ENCODE assay signal across 17 mouse cellular contexts in the genomic region with DNA sequence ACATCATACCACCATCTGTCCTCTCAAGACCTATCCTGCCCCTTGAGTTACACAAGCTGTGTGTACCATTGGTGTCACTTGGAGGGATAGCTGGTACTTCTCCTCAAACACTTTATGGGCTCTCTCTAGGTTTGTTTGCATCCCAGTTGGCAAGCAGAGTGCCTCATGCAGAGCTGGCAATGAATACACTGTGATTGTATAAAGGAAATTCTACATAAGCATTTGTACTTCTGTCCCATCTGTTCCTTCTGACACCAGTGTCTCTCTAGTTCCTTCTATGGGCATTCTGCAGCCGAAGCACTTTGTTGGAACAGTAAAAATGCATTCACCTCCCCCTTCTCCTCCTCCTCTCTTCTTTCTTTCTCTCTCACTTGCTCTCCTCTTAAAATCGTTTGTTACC.
A peak's percentile ranks its signal among the peaks of the same experiment; 100 is the strongest.
DNase-seq lines count a peak whose midpoint lies in the region; ATAC-seq and TF ChIP-seq lines count a peak whose summit lies in the region.
"Had no signal": no experiment of that assay in that cellular context is flagged by ENCODE, and none has a peak within 500 bp of the region (broad histone marks: within the 10 kb centered on the region; RNA-seq: fewer than 3 reads in every experiment).

No protein-coding gene starts in this region.

- no peak for TF ChIP-seq CTCF in lung, embryonic 14.5 days (IDR thresholded peaks at IDR 0.05; ENCODE audit: low read depth)
- no peak for TF ChIP-seq CTCF in liver, postnatal 0 days (IDR thresholded peaks at IDR 0.05; ENCODE audit: low read depth)

- WGBS in forebrain, embryonic 14.5 days: 60% methylated on average over 2 of the region's 2 CpGs
- WGBS in forebrain, embryonic 11.5 days: 76% methylated on average over 2 of the region's 2 CpGs
- WGBS in lung, embryonic 14.5 days: 63% methylated on average over 2 of the region's 2 CpGs
- WGBS in intestine, embryonic 16.5 days: 56% methylated on average over 2 of the region's 2 CpGs
- 57% methylated on average over 2 of the region's 2 CpGs for WGBS in liver, postnatal 0 days (ENCODE audit: insufficient replicate concordance)
- 59% methylated on average over 2 of the region's 2 CpGs for WGBS in hindbrain, embryonic 14.5 days

- H3K27ac ChIP-seq in forebrain, embryonic 14.5 days (ENCODE audit: low read depth, low read length): no peak overlapping the region
- no peak overlapping the region for H3K27ac ChIP-seq in forebrain, embryonic 11.5 days (ENCODE audit: low read depth, low read length)
- no peak overlapping the region for H3K27ac ChIP-seq in lung, embryonic 14.5 days (ENCODE audit: low read depth)
- no peak overlapping the region for H3K27ac ChIP-seq in intestine, embryonic 16.5 days (ENCODE audit: low read length)
- no peak overlapping the region for H3K27ac ChIP-seq in liver, postnatal 0 days (ENCODE audit: low read depth)
- no peak overlapping the region for H3K27ac ChIP-seq in hindbrain, embryonic 14.5 days
- H3K27ac ChIP-seq: hindbrain, embryonic 10.5 days had no signal

- no peaks in the 10 kb centered on the region for H3K27me3 ChIP-seq in forebrain, embryonic 14.5 days (replicated peaks; ENCODE audit: control insufficient read depth, insufficient read depth, low read length)
- H3K27me3 ChIP-seq in forebrain, embryonic 11.5 days (ENCODE audit: control insufficient read depth, insufficient read depth, low read length): no peaks in the 10 kb centered on the region
- no peaks in the 10 kb centered on the region for H3K27me3 ChIP-seq in lung, embryonic 14.5 days (ENCODE audit: insufficient read depth, low read length)
- H3K27me3 ChIP-seq in intestine, embryonic 16.5 days (replicated peaks; ENCODE audit: control insufficient read depth, insufficient read depth, low read length): no peaks in the 10 kb centered on the region
- H3K27me3 ChIP-seq in liver, postnatal 0 days (ENCODE audit: insufficient read depth, low read length): no peaks in the 10 kb centered on the region
- no peaks in the 10 kb centered on the region for H3K27me3 ChIP-seq in hindbrain, embryonic 14.5 days (ENCODE audit: control insufficient read depth, insufficient read depth, low read length)

- no peak overlapping the region for H3K4me2 ChIP-seq in forebrain, embryonic 14.5 days (ENCODE audit: low read length)
- H3K4me2 ChIP-seq in forebrain, embryonic 11.5 days (ENCODE audit: low read depth, low read length, severe bottlenecking): no peak overlapping the region
- no peak overlapping the region for H3K4me2 ChIP-seq in lung, embryonic 14.5 days
- H3K4me2 ChIP-seq in intestine, embryonic 16.5 days (ENCODE audit: low read depth, low read length): no peak overlapping the region
- no peak overlapping the region for H3K4me2 ChIP-seq in liver, postnatal 0 days (ENCODE audit: low read depth, low read length)
- H3K4me2 ChIP-seq in hindbrain, embryonic 14.5 days (replicated peaks): no peak overlapping the region
- H3K4me2 ChIP-seq: heart, embryonic 11.5 days; midbrain, embryonic 11.5 days had no signal

- no peak for TF ChIP-seq EP300 in liver, postnatal 0 days (IDR thresholded peaks at IDR 0.05; ENCODE audit: low read depth)

- H3K4me1 ChIP-seq in forebrain, embryonic 14.5 days (ENCODE audit: control insufficient read depth, insufficient read depth, low read length): no peaks in the 10 kb centered on the region
- H3K4me1 ChIP-seq in forebrain, embryonic 11.5 days (replicated peaks; ENCODE audit: control insufficient read depth, insufficient read depth, low read length): no peaks in the 10 kb centered on the region
- H3K4me1 ChIP-seq in lung, embryonic 14.5 days (ENCODE audit: insufficient read depth): no peaks in the 10 kb centered on the region
- H3K4me1 ChIP-seq in intestine, embryonic 16.5 days (ENCODE audit: control insufficient read depth, insufficient read depth, low read length): no peaks in the 10 kb centered on the region
- H3K4me1 ChIP-seq in liver, postnatal 0 days (ENCODE audit: insufficient read depth): no peaks in the 10 kb centered on the region
- H3K4me1 ChIP-seq in hindbrain, embryonic 14.5 days (replicated peaks; ENCODE audit: control insufficient read depth, insufficient read depth, low read length): no peaks in the 10 kb centered on the region
- H3K4me1 ChIP-seq: hindbrain, embryonic 10.5 days had no signal

- no peak for ATAC-seq in forebrain, embryonic 14.5 days
- ATAC-seq in forebrain, embryonic 11.5 days (replicated peaks; ENCODE audit: low FRiP score): no peak
- ATAC-seq in lung, embryonic 14.5 days (ENCODE audit: insufficient read depth): peak; percentile 71; the same call in 1 of the 2 replicates
- ATAC-seq in intestine, embryonic 16.5 days: 0 out of 2 replicates have a peak, but pooled peaks have one; percentile 40
- no peak for ATAC-seq in liver, postnatal 0 days
- ATAC-seq in hindbrain, embryonic 14.5 days (ENCODE audit: low FRiP score): no peak

- no peak overlapping the region for H3K9ac ChIP-seq in forebrain, embryonic 14.5 days (ENCODE audit: low read length)
- no peak overlapping the region for H3K9ac ChIP-seq in forebrain, embryonic 11.5 days (ENCODE audit: low read length)
- no peak overlapping the region for H3K9ac ChIP-seq in lung, embryonic 14.5 days
- H3K9ac ChIP-seq in intestine, embryonic 16.5 days (ENCODE audit: low read depth, low read length): no peak overlapping the region
- H3K9ac ChIP-seq in liver, postnatal 0 days (replicated peaks): no peak overlapping the region
- no peak overlapping the region for H3K9ac ChIP-seq in hindbrain, embryonic 14.5 days

- H3K36me3 ChIP-seq in forebrain, embryonic 14.5 days (ENCODE audit: control insufficient read depth, insufficient read depth, low read length): no peaks in the 10 kb centered on the region
- no peaks in the 10 kb centered on the region for H3K36me3 ChIP-seq in forebrain, embryonic 11.5 days (ENCODE audit: control insufficient read depth, insufficient read depth, low read length)
- H3K36me3 ChIP-seq in lung, embryonic 14.5 days (ENCODE audit: insufficient read depth): no peaks in the 10 kb centered on the region
- no peaks in the 10 kb centered on the region for H3K36me3 ChIP-seq in intestine, embryonic 16.5 days (ENCODE audit: control insufficient read depth, insufficient read depth, low read length)
- H3K36me3 ChIP-seq in liver, postnatal 0 days (replicated peaks; ENCODE audit: insufficient read depth, low read length): no peaks in the 10 kb centered on the region
- H3K36me3 ChIP-seq in hindbrain, embryonic 14.5 days (replicated peaks; ENCODE audit: control insufficient read depth, insufficient read depth): no peaks in the 10 kb centered on the region
- H3K36me3 ChIP-seq: hindbrain, embryonic 10.5 days had no signal

- DNase-seq in forebrain, embryonic 14.5 days (ENCODE audit: low spot score): peak; percentile 21
- no peak for DNase-seq in forebrain, embryonic 11.5 days (ENCODE audit: low spot score)
- peak; percentile 14 for DNase-seq in lung, embryonic 14.5 days
- no peak for DNase-seq in lung, postnatal 25 days (ENCODE audit: low spot score)
- peak; percentile 81 for DNase-seq in telencephalon, adult 2 months (ENCODE audit: low read depth, low spot score)
- DNase-seq in liver, postnatal 0 days: no peak
- DNase-seq in hindbrain, embryonic 14.5 days (ENCODE audit: low spot score): no peak
- DNase-seq: adrenal gland, postnatal 25 days; gastrocnemius, postnatal 10 days; kidney, adult 8-10 months; lung, postnatal 14 days; thymus, adult 18-20 months had no signal

- no peak overlapping the region for H3K4me3 ChIP-seq in forebrain, embryonic 14.5 days (ENCODE audit: low read depth, low read length)
- H3K4me3 ChIP-seq in forebrain, embryonic 11.5 days (ENCODE audit: low read depth, low read length): no peak overlapping the region
- no peak overlapping the region for H3K4me3 ChIP-seq in lung, embryonic 14.5 days (ENCODE audit: low read depth, low read length)
- no peak overlapping the region for H3K4me3 ChIP-seq in intestine, embryonic 16.5 days (ENCODE audit: low read length)
- H3K4me3 ChIP-seq in liver, postnatal 0 days (ENCODE audit: low read depth, low read length): no peak overlapping the region
- no peak overlapping the region for H3K4me3 ChIP-seq in hindbrain, embryonic 14.5 days (replicated peaks; ENCODE audit: low read length)
- H3K4me3 ChIP-seq: erythroblast, embryonic 14.5 days; hindbrain, embryonic 10.5 days had no signal

- H3K9me3 ChIP-seq in forebrain, embryonic 14.5 days (replicated peaks; ENCODE audit: control insufficient read depth, low read length): no peaks in the 10 kb centered on the region
- no peaks in the 10 kb centered on the region for H3K9me3 ChIP-seq in forebrain, embryonic 11.5 days (ENCODE audit: control insufficient read depth, low read length)
- no peaks in the 10 kb centered on the region for H3K9me3 ChIP-seq in lung, embryonic 14.5 days (ENCODE audit: low read depth, low read length)
- H3K9me3 ChIP-seq in intestine, embryonic 16.5 days (ENCODE audit: control insufficient read depth, low read length): no peaks in the 10 kb centered on the region
- H3K9me3 ChIP-seq in liver, postnatal 0 days (ENCODE audit: low read length): no peaks in the 10 kb centered on the region
- no peaks in the 10 kb centered on the region for H3K9me3 ChIP-seq in hindbrain, embryonic 14.5 days (ENCODE audit: control insufficient read depth, low read length)
- H3K9me3 ChIP-seq: hindbrain, embryonic 10.5 days had no signal

Comparison
In these comparisons a context has a peak if more than half of its experiments do, and no peak if none do; other contexts are left out.
1. DNase-seq: peak in forebrain, embryonic 14.5 days (single experiment), lung, embryonic 14.5 days (single experiment) and telencephalon, adult 2 months (single experiment); none in forebrain, embryonic 11.5 days (single experiment), lung, postnatal 25 days (single experiment), liver, postnatal 0 days (single experiment) and hindbrain, embryonic 14.5 days (single experiment).
2. ATAC-seq: peak in lung, embryonic 14.5 days (single experiment) and intestine, embryonic 16.5 days (single experiment); none in forebrain, embryonic 14.5 days (single experiment), forebrain, embryonic 11.5 days (single experiment), liver, postnatal 0 days (single experiment) and hindbrain, embryonic 14.5 days (single experiment).